Mouse (Mus musculus): ENCODE measurements around the gene 2310003L06Rik. TPM values are rescaled to one million over a fixed set of nuclear protein-coding genes. Genes with fewer than 3 reads are reported as not detected.

2310003L06Rik gene
- not detected in 4 replicates for total RNA-seq (2023; ENCODE audit: inconsistent age)

GRCm38 (mm10) chr5:87969201-87969600, at the start of gene 2310003L06Rik, which contains the start of gene Gm28434:
2310003L06Rik (plus strand) TSS chr5:87969459.
Gm28434 (plus strand) TSS chr5:87969517.

GRCm38 (mm10) chr5:87925372-87925771, 43.9 kb upstream of the 2310003L06Rik start, which contains the start of gene Csn3:
Csn3 (plus strand) TSS chr5:87925579.

GRCm38 (mm10) chr5:87979139-87979538, 9.9 kb downstream of the 2310003L06Rik start, which contains the start of gene Cabs1:
Cabs1 (plus strand) TSS chr5:87979439.

GRCm38 (mm10) chr5:88002249-88002648, 33.0 kb downstream of the 2310003L06Rik start, which contains the start of gene Smr3a:
Smr3a (plus strand) TSS chr5:88002549.

Other genes starting within 250 kb of the 2310003L06Rik start
- gene Csn1s2a, start 194.9 kb upstream of the 2310003L06Rik start, total RNA-seq (2023; ENCODE audit: inconsistent age) = not detected in 4 replicates
- not detected in 4 replicates for gene Csn1s2b, start 161.4 kb upstream of the 2310003L06Rik start, total RNA-seq (2023; ENCODE audit: inconsistent age)
- not detected in 4 replicates for gene Prr27, start 143.8 kb upstream of the 2310003L06Rik start, total RNA-seq (2023; ENCODE audit: inconsistent age)
- gene Odam, start 84.4 kb upstream of the 2310003L06Rik start, total RNA-seq (2023; ENCODE audit: inconsistent age) = not detected in 4 replicates
- not detected in 4 replicates for gene Csn3, start 43.9 kb upstream of the 2310003L06Rik start, total RNA-seq (2023; ENCODE audit: inconsistent age)
- gene Gm28434, start 58 bp downstream of the 2310003L06Rik start, total RNA-seq (2023; ENCODE audit: inconsistent age) = not detected in 4 replicates
- not detected in 4 replicates for gene Cabs1, start 10.0 kb downstream of the 2310003L06Rik start, total RNA-seq (2023; ENCODE audit: inconsistent age)
- not detected in 4 replicates for gene Smr3a, start 33.1 kb downstream of the 2310003L06Rik start, total RNA-seq (2023; ENCODE audit: inconsistent age)
- gene Smr2, start 117.1 kb downstream of the 2310003L06Rik start, total RNA-seq (2023; ENCODE audit: inconsistent age) = not detected in 4 replicates
- gene Gm11116, start 142.1 kb downstream of the 2310003L06Rik start, total RNA-seq (2023; ENCODE audit: inconsistent age) = not detected in 4 replicates
- gene Gm11115, start 184.6 kb downstream of the 2310003L06Rik start, total RNA-seq (2023; ENCODE audit: inconsistent age) = not detected in 4 replicates

Measured in B cell, adult (primary cell).